Mouse (Mus musculus): ENCODE measurements around the gene Hpn. TPM values are rescaled to one million over a fixed set of nuclear protein-coding genes. Genes with fewer than 3 reads are reported as not detected.

Hpn gene
- polyA plus RNA-seq, 1 experiment from 2014 or later = 38.3 TPM

DNA sequence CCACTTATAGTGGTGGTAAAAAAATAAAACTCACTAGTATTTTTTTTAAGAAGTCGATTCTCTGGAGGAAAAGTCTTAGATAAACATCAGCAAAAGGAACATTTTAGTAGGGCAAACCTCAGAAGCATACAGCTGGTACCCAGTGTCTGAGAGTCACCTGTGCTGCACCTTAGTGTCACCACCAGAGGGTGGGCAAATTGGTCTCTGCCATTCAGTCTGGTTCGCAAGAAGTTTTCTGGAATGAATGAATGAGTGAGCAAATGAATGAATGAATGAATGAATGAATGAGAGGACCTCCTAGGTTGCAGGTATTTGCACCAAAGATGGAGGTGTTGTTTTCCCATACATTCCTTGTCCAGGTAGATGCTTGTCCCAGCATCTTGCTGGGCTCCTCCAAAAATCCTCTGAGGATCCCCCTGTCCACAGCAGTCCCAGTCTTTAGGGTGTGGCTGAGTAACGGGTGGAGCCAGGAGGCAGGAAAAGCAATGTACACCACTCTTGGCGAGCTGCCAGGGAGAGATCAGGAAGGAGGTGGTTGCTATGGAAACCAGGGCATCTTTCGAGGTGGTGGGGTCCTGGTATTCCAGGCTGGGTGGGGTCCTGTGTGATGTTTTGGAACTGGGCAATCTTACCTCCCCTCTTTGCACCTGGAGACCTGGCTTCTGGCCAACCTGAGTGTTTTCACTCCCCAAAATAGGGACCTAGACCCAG lies 65.8 kb downstream of the Hpn start:
- H3K9ac ChIP-seq (ENCODE audit: low read depth, low read length) = no peak overlapping the region
- H3K36me3 ChIP-seq (ENCODE audit: control insufficient read depth, insufficient read depth, low read length) = no peaks in the 10 kb centered on the region
- H3K9me3 ChIP-seq (ENCODE audit: control insufficient read depth, low read length) = no peaks in the 10 kb centered on the region
- ATAC-seq (replicated peaks; ENCODE audit: low FRiP score) = no peak
- no peak overlapping the region for H3K4me3 ChIP-seq (ENCODE audit: low read depth, low read length)
- no peak overlapping the region; the same call in 1 of the 2 replicates for H3K4me2 ChIP-seq
- DNase-seq (ENCODE audit: low spot score) = no peak
- no peak overlapping the region for H3K27ac ChIP-seq (ENCODE audit: low read depth, low read length)
- peaks cover 9% of the 10 kb centered on the region for H3K4me1 ChIP-seq (replicated peaks; ENCODE audit: control insufficient read depth, insufficient read depth, low read length)
- H3K27me3 ChIP-seq (replicated peaks; ENCODE audit: control insufficient read depth, insufficient read depth, low read length) = peaks cover 65% of the 10 kb centered on the region
- WGBS = 23% methylated on average over 5 of the region's 5 CpGs

Other genes starting within 250 kb of the Hpn start
- gene Cd22, start 234.9 kb downstream of the Hpn start, polyA plus RNA-seq (2014; fragmentation: Nextera tagmentation; extraction: Ambion mirVana) = 0.07 TPM in 1 of 2 replicates, not detected in the other
- 0.08 and 0.23 TPM in 2 replicates for gene Mag, start 200.4 kb downstream of the Hpn start, polyA plus RNA-seq (2014; fragmentation: Nextera tagmentation; extraction: Ambion mirVana)
- gene Hamp2, start 190.6 kb downstream of the Hpn start, polyA plus RNA-seq (2014; fragmentation: Nextera tagmentation; extraction: Ambion mirVana) = not detected in 2 replicates
- gene Hamp, start 171.3 kb downstream of the Hpn start, polyA plus RNA-seq (2014; fragmentation: Nextera tagmentation; extraction: Ambion mirVana) = not detected in 2 replicates
- gene Usf2, start 158.5 kb downstream of the Hpn start, polyA plus RNA-seq (2014; fragmentation: Nextera tagmentation; extraction: Ambion mirVana) = 17.8 and 19.9 TPM in 2 replicates
- gene Lsr, start 141.8 kb downstream of the Hpn start, polyA plus RNA-seq (2014; fragmentation: Nextera tagmentation; extraction: Ambion mirVana) = 39.7 and 43.0 TPM in 2 replicates
- gene Fam187b, start 141.5 kb downstream of the Hpn start, polyA plus RNA-seq (2014; fragmentation: Nextera tagmentation; extraction: Ambion mirVana) = 3.2 and 4.1 TPM in 2 replicates
- gene Fxyd5, start 72.8 kb downstream of the Hpn start, polyA plus RNA-seq (2014; fragmentation: Nextera tagmentation; extraction: Ambion mirVana) = 28.1 and 31.1 TPM in 2 replicates
- gene Fxyd7, start 63.8 kb downstream of the Hpn start, polyA plus RNA-seq (2014; fragmentation: Nextera tagmentation; extraction: Ambion mirVana) = 1.9 and 2.6 TPM in 2 replicates
- gene Fxyd1, start 58.1 kb downstream of the Hpn start, polyA plus RNA-seq (2014; fragmentation: Nextera tagmentation; extraction: Ambion mirVana) = 23.5 and 35.8 TPM in 2 replicates
- gene Lgi4, start 55.9 kb downstream of the Hpn start, polyA plus RNA-seq (2014; fragmentation: Nextera tagmentation; extraction: Ambion mirVana) = 0.30 and 0.45 TPM in 2 replicates
- gene Fxyd3, start 38.6 kb downstream of the Hpn start, polyA plus RNA-seq (2014; fragmentation: Nextera tagmentation; extraction: Ambion mirVana) = 1.2 and 1.7 TPM in 2 replicates
- gene Scn1b, start 11.7 kb upstream of the Hpn start, polyA plus RNA-seq (2014; fragmentation: Nextera tagmentation; extraction: Ambion mirVana) = 0.57 and 1.0 TPM in 2 replicates
- gene Gramd1a, start 40.6 kb upstream of the Hpn start, polyA plus RNA-seq (2014; fragmentation: Nextera tagmentation; extraction: Ambion mirVana) = 40.9 and 47.6 TPM in 2 replicates
- not detected in 2 replicates for gene Scgb2b2, start 175.2 kb upstream of the Hpn start, polyA plus RNA-seq (2014; fragmentation: Nextera tagmentation; extraction: Ambion mirVana)
- not detected in 2 replicates for gene Scgb1b2, start 176.5 kb upstream of the Hpn start, polyA plus RNA-seq (2014; fragmentation: Nextera tagmentation; extraction: Ambion mirVana)
- gene Scgb2b3, start 246.8 kb upstream of the Hpn start, polyA plus RNA-seq (2014; fragmentation: Nextera tagmentation; extraction: Ambion mirVana) = not detected in 2 replicates